Mouse (Mus musculus): ENCODE results near the gene Creb3l4. TPM values are rescaled to one million over a fixed set of nuclear protein-coding genes. Genes with fewer than 3 reads are reported as not detected.
A peak's percentile ranks its signal among the peaks of the same experiment; 100 is the strongest.

Creb3l4 gene
- polyA plus RNA-seq, 1 experiment from 2014 or later, result 3.0 TPM

GRCm38 (mm10) chr3:90275286-90275685, 32.0 kb upstream of the Creb3l4 start:
- ATAC-seq (ENCODE audit: low FRiP score), result no peak
- 93% methylated on average over 11 of the region's 11 CpGs for WGBS

GRCm38 (mm10) chr3:90273855-90274254, 30.5 kb upstream of the Creb3l4 start:
- H3K4me3 ChIP-seq, result no peak overlapping the region
- peaks cover 78% of the 10 kb centered on the region for H3K36me3 ChIP-seq
- H3K9ac ChIP-seq, result no peak overlapping the region
- H3K9me3 ChIP-seq, result no peaks in the 10 kb centered on the region
- H3K27ac ChIP-seq, result no peak overlapping the region
- no peaks in the 10 kb centered on the region for H3K4me1 ChIP-seq (replicated peaks)
- H3K27me3 ChIP-seq, result no peaks in the 10 kb centered on the region
- ATAC-seq (ENCODE audit: low FRiP score), result no peak
- WGBS, result 93% methylated on average over 22 of the region's 22 CpGs
- no peak overlapping the region for H3K4me2 ChIP-seq

More at GRCm38 (mm10) chr3:90275286-90275685, 32.0 kb upstream of the Creb3l4 start:
- H3K36me3 ChIP-seq, result peaks cover 84% of the 10 kb centered on the region
- H3K27ac ChIP-seq, result no peak overlapping the region
- no peaks in the 10 kb centered on the region for H3K27me3 ChIP-seq
- H3K4me2 ChIP-seq, result no peak overlapping the region
- no peak overlapping the region for H3K4me3 ChIP-seq
- H3K9ac ChIP-seq, result no peak overlapping the region
- H3K4me1 ChIP-seq (replicated peaks), result no peaks in the 10 kb centered on the region
- no peaks in the 10 kb centered on the region for H3K9me3 ChIP-seq

GRCm38 (mm10) chr3:90272170-90272569, 28.9 kb upstream of the Creb3l4 start:
- H3K4me2 ChIP-seq, result no peak overlapping the region
- H3K9ac ChIP-seq, result no peak overlapping the region
- H3K27ac ChIP-seq, result no peak overlapping the region
- peaks cover 62% of the 10 kb centered on the region for H3K36me3 ChIP-seq
- no peak for ATAC-seq (ENCODE audit: low FRiP score)
- H3K27me3 ChIP-seq, result no peaks in the 10 kb centered on the region
- no peaks in the 10 kb centered on the region for H3K9me3 ChIP-seq
- no peaks in the 10 kb centered on the region for H3K4me1 ChIP-seq (replicated peaks)
- no peak overlapping the region for H3K4me3 ChIP-seq
- 72% methylated on average over 9 of the region's 9 CpGs for WGBS

DNA sequence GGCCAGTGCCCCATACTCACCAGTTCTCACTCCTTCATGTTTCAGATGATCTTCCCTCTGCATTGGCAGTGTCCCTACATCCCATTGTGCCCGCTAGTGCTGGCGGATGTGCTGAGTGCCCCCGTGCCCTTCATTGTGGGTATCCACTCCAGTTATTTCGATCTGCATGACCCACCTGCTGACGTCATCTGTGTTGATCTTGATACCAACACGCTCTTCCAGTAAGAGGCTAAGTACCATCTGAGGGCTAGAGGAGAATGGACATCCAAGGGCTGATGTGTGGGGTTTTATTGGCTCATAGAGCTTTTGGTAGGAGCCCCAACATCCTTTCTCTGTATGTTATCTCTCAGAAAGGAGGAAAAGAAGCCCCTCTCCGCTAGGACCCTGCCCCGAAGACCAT, 27.5 kb upstream of the Creb3l4 start:
- Histone ChIP-seq H3K4me3 (no peak overlapping the region), H3K27me3 (no peaks in the 10 kb centered on the region), H3K4me2 (no peak overlapping the region), H3K27ac (no peak overlapping the region), H3K9me3 (no peaks in the 10 kb centered on the region), H3K36me3 (peaks cover 49% of the 10 kb centered on the region), H3K4me1 (replicated peaks) (peaks cover 9% of the 10 kb centered on the region), H3K9ac (no peak overlapping the region)
- no peak for ATAC-seq (ENCODE audit: low FRiP score)
- 97% methylated on average over 8 of the region's 8 CpGs for WGBS

DNA sequence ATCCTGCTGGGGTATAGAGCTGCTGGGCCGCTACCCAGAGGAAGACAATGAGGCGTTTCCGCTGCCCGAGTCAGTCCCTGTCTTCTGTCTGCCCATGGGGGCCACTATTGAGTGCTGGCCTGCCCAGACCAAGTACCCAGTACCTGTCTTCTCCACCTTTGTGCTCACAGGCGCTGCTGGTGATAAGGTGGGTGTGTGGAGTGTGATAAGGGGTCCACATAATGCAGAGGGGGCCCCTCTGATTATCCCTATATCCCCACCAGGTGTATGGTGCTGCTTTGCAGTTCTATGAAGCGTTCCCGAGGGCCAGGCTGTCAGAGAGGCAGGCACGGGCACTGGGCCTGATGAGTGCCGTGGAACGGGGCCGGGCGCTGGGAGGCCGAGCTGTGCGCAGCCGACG, 25.7 kb upstream of the Creb3l4 start:
- WGBS, result 90% methylated on average over 16 of the region's 16 CpGs
- H3K27me3 ChIP-seq, result no peaks in the 10 kb centered on the region

DNA sequence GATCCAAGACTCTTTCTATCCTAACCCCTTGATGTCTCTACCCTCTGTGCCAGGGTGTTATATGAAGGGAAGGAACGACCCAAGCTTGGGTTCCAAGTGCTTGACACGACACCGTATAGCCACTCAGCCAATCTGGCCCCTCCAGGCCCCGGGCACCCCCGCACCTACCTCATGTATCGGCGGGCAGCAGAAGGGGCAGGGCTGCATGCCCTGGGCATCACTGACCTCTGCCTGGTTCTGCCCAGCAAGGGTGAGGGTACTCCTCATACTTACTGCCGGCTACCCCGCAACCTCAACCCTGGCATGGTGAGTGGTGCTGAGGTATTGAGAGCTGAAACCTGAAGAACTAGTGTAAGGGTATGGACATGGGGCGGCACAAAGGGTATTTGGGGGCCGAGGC, 24.9 kb upstream of the Creb3l4 start:
- Histone ChIP-seq H3K9me3 (no peaks in the 10 kb centered on the region), H3K4me2 (no peak overlapping the region), H3K36me3 (peaks cover 34% of the 10 kb centered on the region), H3K4me1 (replicated peaks) (peaks cover 14% of the 10 kb centered on the region), H3K4me3 (no peak overlapping the region), H3K27me3 (no peaks in the 10 kb centered on the region), H3K9ac (no peak overlapping the region), H3K27ac (no peak overlapping the region)
- 95% methylated on average over 11 of the region's 11 CpGs for WGBS
- no peak for ATAC-seq (ENCODE audit: low FRiP score)

More for the DNA sequence above, 25.7 kb upstream of the Creb3l4 start:
- peaks cover 14% of the 10 kb centered on the region for H3K4me1 ChIP-seq (replicated peaks)
- no peak overlapping the region for H3K4me3 ChIP-seq
- no peak overlapping the region for H3K27ac ChIP-seq
- no peak for ATAC-seq (ENCODE audit: low FRiP score)
- H3K36me3 ChIP-seq, result peaks cover 36% of the 10 kb centered on the region
- no peak overlapping the region for H3K9ac ChIP-seq
- no peak overlapping the region for H3K4me2 ChIP-seq
- H3K9me3 ChIP-seq, result no peaks in the 10 kb centered on the region

DNA sequence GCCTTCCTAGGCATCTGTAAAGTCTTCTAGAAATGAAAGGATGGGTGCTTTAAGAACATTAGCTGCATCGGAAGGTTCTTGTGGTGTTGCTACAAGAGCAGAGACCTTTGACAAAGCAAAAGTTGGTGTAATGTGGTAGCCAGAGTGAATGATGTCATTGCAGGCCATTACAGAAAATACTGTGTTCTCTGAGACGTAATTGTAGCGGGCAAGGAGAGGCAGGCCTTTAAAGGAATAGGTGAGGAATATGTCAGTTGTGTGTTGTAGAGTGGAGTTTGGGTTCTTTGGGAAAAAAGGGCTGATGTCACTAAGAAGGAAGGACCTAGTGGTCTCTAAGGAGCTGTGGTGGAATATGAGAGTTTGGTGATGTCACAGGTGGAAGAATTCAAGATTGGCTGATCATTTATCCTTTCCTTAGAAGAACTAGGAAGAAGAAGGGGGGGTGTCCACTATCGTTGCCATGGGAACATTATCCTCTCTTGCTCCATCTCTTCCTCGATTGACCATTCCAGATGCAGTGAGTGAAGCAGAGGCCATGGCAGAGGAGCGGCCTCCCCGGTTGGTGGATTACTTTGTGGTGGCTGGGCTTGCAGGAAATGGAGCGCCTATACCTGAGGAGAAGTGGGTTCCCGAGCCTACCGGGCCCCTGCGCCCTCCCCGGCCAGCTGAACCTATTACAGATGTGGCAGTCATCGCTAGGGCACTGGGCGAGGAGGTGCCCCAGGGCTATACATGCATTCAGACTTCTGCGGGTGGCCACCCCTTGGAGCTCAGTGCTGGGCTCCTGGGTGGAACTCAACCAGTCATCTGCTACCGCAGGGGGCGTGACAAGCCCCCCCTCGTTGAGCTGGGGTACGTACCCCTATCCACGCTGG, 23.8 kb upstream of the Creb3l4 start:
- no peak for ATAC-seq (ENCODE audit: low FRiP score)
- Histone ChIP-seq H3K9me3 (no peaks in the 10 kb centered on the region), H3K4me3 (no peak overlapping the region), H3K9ac (no peak overlapping the region), H3K4me1 (replicated peaks) (peaks cover 14% of the 10 kb centered on the region), H3K4me2 (no peak overlapping the region), H3K27me3 (no peaks in the 10 kb centered on the region), H3K27ac (no peak overlapping the region), H3K36me3 (peaks cover 34% of the 10 kb centered on the region)
- WGBS, result 94% methylated on average over 20 of the region's 20 CpGs

DNA sequence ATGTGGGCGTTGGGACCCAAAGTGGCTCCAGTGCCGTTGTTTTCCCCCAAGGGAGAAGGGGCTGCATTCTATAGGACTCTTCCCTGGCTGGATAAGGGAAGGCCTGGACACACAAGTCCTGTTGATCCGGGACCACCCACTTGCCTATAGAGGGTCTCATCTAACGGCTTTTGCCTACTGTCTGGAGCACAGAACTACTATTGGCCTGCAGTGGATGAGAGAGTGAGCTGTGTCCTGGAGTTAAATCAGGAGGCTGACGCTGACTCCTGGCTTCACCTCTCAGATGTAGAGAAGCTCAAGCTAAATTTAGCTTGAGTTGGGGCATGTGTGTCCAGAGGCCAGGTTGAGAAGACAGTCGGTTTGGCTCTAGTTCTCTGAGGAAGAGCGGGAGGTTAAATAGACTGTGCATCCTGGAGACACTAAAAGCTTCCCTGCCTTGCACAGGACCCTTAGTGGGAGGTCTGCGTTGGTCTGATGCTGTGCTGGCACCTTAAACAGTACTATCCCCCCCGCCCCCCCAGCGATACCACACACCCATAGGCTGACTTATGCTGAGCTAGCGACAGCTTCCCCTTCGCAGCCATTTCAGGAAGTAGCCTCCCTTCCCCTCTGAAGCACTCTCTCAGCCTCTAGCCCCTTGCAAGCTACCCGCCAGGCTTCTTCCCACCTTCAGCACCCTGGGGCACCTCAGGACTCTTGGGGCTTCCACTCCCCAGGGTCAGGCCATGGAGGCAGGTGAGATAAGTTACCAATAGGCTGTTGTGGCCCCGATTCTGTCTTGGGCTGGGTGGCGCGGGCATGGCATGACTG, 22.8 kb upstream of the Creb3l4 start:
- Histone ChIP-seq H3K4me1 (replicated peaks) (peaks cover 14% of the 10 kb centered on the region), H3K4me2 (peak overlapping the region; percentile 83), H3K9ac (peak overlapping the region; percentile 90), H3K27ac (peak overlapping the region; percentile 96), H3K9me3 (no peaks in the 10 kb centered on the region), H3K27me3 (no peaks in the 10 kb centered on the region), H3K36me3 (peaks cover 42% of the 10 kb centered on the region), H3K4me3 (peak overlapping the region; percentile 82)
- peak; percentile 49; the same call in 1 of the 2 replicates for ATAC-seq (ENCODE audit: low FRiP score)
- WGBS, result 29% methylated on average over 16 of the region's 16 CpGs

- H3K4me3 ChIP-seq, result peak within 1 kb of the TSS; percentile 82
- H3K4me1 ChIP-seq (replicated peaks), result peaks cover 14% of the 10 kb centered on the region
- peak; percentile 81 for ATAC-seq (ENCODE audit: low FRiP score)
- H3K4me2 ChIP-seq, result peak within 1 kb of the TSS; percentile 83
- no peaks in the 10 kb centered on the region for H3K27me3 ChIP-seq
- peaks cover 43% of the 10 kb centered on the region for H3K36me3 ChIP-seq
- peak within 1 kb of the TSS; percentile 90 for H3K9ac ChIP-seq
- WGBS, result 0% methylated on average over 65 of the region's 87 CpGs
- peak within 1 kb of the TSS; percentile 96 for H3K27ac ChIP-seq
- no peaks in the 10 kb centered on the region for H3K9me3 ChIP-seq
Observed at GRCm38 (mm10) chr3:90265034-90265931, 22.0 kb upstream of the Creb3l4 start, which contains the start of gene Dennd4b. Gene Dennd4b, plus strand, starts transcription at chr3:90265185.

GRCm38 (mm10) chr3:90264687-90265033, 21.3 kb upstream of the Creb3l4 start:
- H3K27me3 ChIP-seq, result no peaks in the 10 kb centered on the region
- peaks cover 14% of the 10 kb centered on the region for H3K4me1 ChIP-seq (replicated peaks)
- peak overlapping the region; percentile 83 for H3K4me2 ChIP-seq
- ATAC-seq (ENCODE audit: low FRiP score), result no peak
- H3K27ac ChIP-seq, result peak overlapping the region; percentile 96
- peak overlapping the region; percentile 82 for H3K4me3 ChIP-seq
- WGBS, result 35% methylated on average over 10 of the region's 10 CpGs
- H3K9ac ChIP-seq, result peak overlapping the region; percentile 90
- no peaks in the 10 kb centered on the region for H3K9me3 ChIP-seq
- H3K36me3 ChIP-seq, result peaks cover 45% of the 10 kb centered on the region

DNA sequence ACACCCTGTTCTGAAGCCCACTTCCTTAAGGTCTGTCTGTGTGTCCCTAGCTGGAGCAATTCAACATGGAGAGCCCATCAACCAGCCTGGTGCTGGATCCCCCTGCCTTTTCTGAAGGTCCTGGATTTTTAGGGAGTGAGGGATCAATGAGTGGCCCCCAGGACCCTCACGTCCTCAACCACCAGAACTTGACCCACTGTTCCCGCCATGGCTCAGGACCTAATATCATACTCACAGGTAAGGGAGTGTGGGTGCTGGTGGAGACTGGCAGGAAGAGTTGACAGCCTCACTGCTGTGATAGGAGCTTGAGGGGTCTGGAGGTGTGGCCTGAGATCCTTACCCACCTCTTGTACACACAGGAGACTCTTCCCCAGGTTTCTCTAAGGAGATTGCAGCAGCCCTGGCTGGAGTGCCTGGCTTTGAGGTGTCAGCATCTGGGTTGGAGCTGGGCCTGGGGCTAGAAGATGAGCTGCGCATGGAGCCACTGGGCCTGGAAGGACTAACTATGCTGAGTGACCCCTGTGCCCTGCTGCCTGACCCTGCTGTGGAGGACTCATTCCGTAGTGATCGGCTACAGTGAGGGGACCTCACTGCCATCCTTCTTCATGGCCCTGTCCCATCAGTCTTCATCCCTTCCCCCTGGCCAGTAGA, 19.9 kb upstream of the Creb3l4 start:
- H3K4me2 ChIP-seq, result no peak overlapping the region
- H3K4me3 ChIP-seq, result no peak overlapping the region
- ATAC-seq (ENCODE audit: low FRiP score), result no peak
- no peaks in the 10 kb centered on the region for H3K27me3 ChIP-seq
- H3K9me3 ChIP-seq, result no peaks in the 10 kb centered on the region
- H3K9ac ChIP-seq, result no peak overlapping the region
- peaks cover 14% of the 10 kb centered on the region for H3K4me1 ChIP-seq (replicated peaks)
- peaks cover 55% of the 10 kb centered on the region for H3K36me3 ChIP-seq
- 89% methylated on average over 5 of the region's 5 CpGs for WGBS
- no peak overlapping the region for H3K27ac ChIP-seq
